Comparison of ENCODE assay signal across 22 mouse cellular contexts in genomic region chr10:118093728-118094127, GRCm38 (mm10). TPM values are rescaled to one million over a fixed set of nuclear protein-coding genes. Genes with fewer than 3 reads are reported as not detected.
DNase-seq lines count a peak whose midpoint lies in the region; ATAC-seq and TF ChIP-seq lines count a peak whose summit lies in the region.
"Had no signal": no experiment of that assay in that cellular context is flagged by ENCODE, and none has a peak within 500 bp of the region (broad histone marks: within the 10 kb centered on the region; RNA-seq: fewer than 3 reads in every experiment).

No protein-coding gene starts in this region.

- TF ChIP-seq POLR2A in CH12.LX (IDR thresholded peaks at IDR 0.05; ENCODE audit: low read depth, low read length), result no peak

- no peak for TF ChIP-seq CTCF in CH12.LX (conservative IDR thresholded peaks at IDR 0.05 in 1 of 2, IDR thresholded peaks at IDR 0.05 in 1 of 2; ENCODE audit: low read depth in 2 of 2, low read length in 2 of 2)

- no peak for ATAC-seq in kidney, embryonic 15.5 days (replicated peaks; ENCODE audit: low FRiP score)
- ATAC-seq: hindbrain, postnatal 0 days; liver, embryonic 12.5 days had no signal

- no peaks in the 10 kb centered on the region for H3K79me2 ChIP-seq in CH12.LX (replicated peaks; ENCODE audit: control insufficient read depth, extremely low read depth, insufficient read depth, poor library complexity, severe bottlenecking)

- dilution Hi-C loops in CH12.LX (cut with MboI; ENCODE audit: extremely low pct_ligation_motif_present, extremely low pct_unique_long_range_greater_than_20kb, low sequenced_read_pairs), result no loop called here

- H3K9me3 ChIP-seq in kidney, embryonic 15.5 days (replicated peaks), result no peaks in the 10 kb centered on the region
- H3K9me3 ChIP-seq in CH12.LX (replicated peaks; ENCODE audit: low read length), result peaks cover 9% of the 10 kb centered on the region
- H3K9me3 ChIP-seq: forebrain, embryonic 12.5 days; limb, embryonic 10.5 days; liver, embryonic 12.5 days; neural tube, embryonic 13.5 days had no signal

- no peaks in the 10 kb centered on the region for H3K27me3 ChIP-seq in kidney, embryonic 15.5 days
- no peaks in the 10 kb centered on the region for H3K27me3 ChIP-seq in CH12.LX (replicated peaks)
- H3K27me3 ChIP-seq: forebrain, embryonic 12.5 days; heart, embryonic 12.5 days; liver, embryonic 12.5 days; neural tube, embryonic 13.5 days had no signal

- H3K4me3 ChIP-seq in kidney, embryonic 15.5 days (replicated peaks), result no peak overlapping the region
- no peak overlapping the region for H3K4me3 ChIP-seq in CH12.LX (replicated peaks in 1 of 3; ENCODE audit: low read depth in 2 of 3, low read length in 2 of 3, poor library complexity in 1 of 3)
- H3K4me3 ChIP-seq: forebrain, embryonic 12.5 days; heart, embryonic 12.5 days; limb, embryonic 10.5 days; liver, embryonic 12.5 days; neural tube, embryonic 13.5 days had no signal

- WGBS in kidney, embryonic 15.5 days, result 25% methylated on average over 9 of the region's 9 CpGs

- H3K36me3 ChIP-seq in kidney, embryonic 15.5 days, result no peaks in the 10 kb centered on the region
- H3K36me3 ChIP-seq in CH12.LX (replicated peaks in 1 of 2; ENCODE audit: control insufficient read depth in 1 of 2, insufficient read depth in 1 of 2, low read length in 1 of 2), result no peaks in the 10 kb centered on the region
- H3K36me3 ChIP-seq: forebrain, embryonic 12.5 days; G1E; heart, embryonic 12.5 days; limb, embryonic 10.5 days; liver, embryonic 12.5 days; neural tube, embryonic 13.5 days had no signal

- DNase-seq in kidney, postnatal 25 days, result no peak
- DNase-seq in lung, postnatal 10 days, result peak; percentile 33
- no peak for DNase-seq in lung, postnatal 25 days (ENCODE audit: low spot score)
- no peak for DNase-seq in CH12.LX (ENCODE audit: extremely low read depth)
- peak; percentile 40 for DNase-seq in thymus, postnatal 14 days
- no peak for DNase-seq in liver
- DNase-seq in cerebellum, adult 11 months, result no peak
- DNase-seq: cerebellum, postnatal 14 days; gastrocnemius, postnatal 36 days; heart, postnatal 36 days; layer of hippocampus, postnatal 36 days; spleen, adult 18-20 months had no signal

- H3K27ac ChIP-seq in kidney, embryonic 15.5 days, result no peak overlapping the region
- H3K27ac ChIP-seq in CH12.LX (ENCODE audit: insufficient read depth, low read depth), result no peak overlapping the region
- H3K27ac ChIP-seq: forebrain, embryonic 12.5 days; hindbrain, postnatal 0 days; limb, embryonic 10.5 days; liver, embryonic 12.5 days; neural tube, embryonic 13.5 days; stomach, postnatal 0 days had no signal

- in situ Hi-C loops in CH12.LX (cut with MboI; ENCODE audit: low pct_ligation_motif_present, low pct_unique_long_range_greater_than_20kb, low sequenced_read_pairs), result no loop called here

- no peak overlapping the region for H3K9ac ChIP-seq in kidney, embryonic 15.5 days
- no peak overlapping the region for H3K9ac ChIP-seq in CH12.LX (ENCODE audit: insufficient read depth, low read depth)
- H3K9ac ChIP-seq: forebrain, embryonic 12.5 days; heart, embryonic 12.5 days; liver, embryonic 12.5 days; neural tube, embryonic 13.5 days had no signal

- 0 out of 2 replicates have a peak, but pooled peaks have one; percentile 12 for TF ChIP-seq EP300 in CH12.LX (IDR thresholded peaks at IDR 0.05; ENCODE audit: low read length)

- peaks cover 9% of the 10 kb centered on the region; the same call in 1 of the 2 replicates for H3K4me1 ChIP-seq in kidney, embryonic 15.5 days
- H3K4me1 ChIP-seq in CH12.LX (ENCODE audit: control insufficient read depth in 1 of 2, insufficient read depth in 2 of 2), result peaks cover 15 to 49% of the 10 kb centered on the region in 2 experiments

- no peak for TF ChIP-seq RAD21 in CH12.LX (IDR thresholded peaks at IDR 0.05; ENCODE audit: low read depth, low read length)

- 0 out of 2 replicates have a peak overlapping the region, but pooled peaks have one; percentile 16 for H3K4me2 ChIP-seq in kidney, embryonic 15.5 days
- H3K4me2 ChIP-seq in CH12.LX (ENCODE audit: insufficient read depth, low read depth, poor library complexity, severe bottlenecking), result peak overlapping the region; percentile 67
- H3K4me2 ChIP-seq: forebrain, embryonic 12.5 days; heart, embryonic 12.5 days; liver, embryonic 12.5 days; midbrain, embryonic 11.5 days; neural tube, embryonic 13.5 days had no signal

TF ChIP-seq in CH12.LX, 34 proteins besides CTCF, POLR2A, EP300 and RAD21:
- TF ChIP-seq JUN (IDR thresholded peaks at IDR 0.05; ENCODE audit: insufficient read depth, low read depth, low read length), result no peak
- TF ChIP-seq ELF1 (IDR thresholded peaks at IDR 0.05; ENCODE audit: low read depth, low read length), result 0 out of 2 replicates have a peak, but pooled peaks have one; percentile 23
- peak; percentile 58 for TF ChIP-seq IRF4 (IDR thresholded peaks at IDR 0.05; ENCODE audit: low read depth, low read length)
- no peak for TF ChIP-seq ZNF384 (IDR thresholded peaks at IDR 0.05; ENCODE audit: low read depth, low read length)
- TF ChIP-seq BHLHE40 (IDR thresholded peaks at IDR 0.05; ENCODE audit: low read depth, low read length), result no peak
- peak; percentile 22; the same call in 1 of the 2 replicates for TF ChIP-seq CHD2 (IDR thresholded peaks at IDR 0.05; ENCODE audit: low read length)
- TF ChIP-seq NELFE (IDR thresholded peaks at IDR 0.05; ENCODE audit: low read depth, low read length), result no peak

RNA-seq across cellular contexts. Expression of gene Mdm1, which starts 47.9 kb away (rescaled TPM):
- polyA plus RNA-seq in kidney, embryonic 15.5 days (2015; fragmentation: Nextera tagmentation; extraction: Ambion mirVana), result 29.3 and 29.8 TPM in 2 replicates
- 6.8 and 7.7 TPM in 2 replicates for total RNA-seq in CH12.LX (2012; rRNA removed)
- total RNA-seq in CH12.LX (2014; rRNA removed), result 10.4 and 12.6 TPM in 2 replicates
- 9.7 and 10.8 TPM in 2 replicates for polyA plus RNA-seq in CH12.LX (2012; ENCODE audit: insufficient read length, low read depth)

Comparison
In these comparisons a context has a peak if more than half of its experiments do, and no peak if none do; other contexts are left out.
1. DNase-seq: peak in lung, postnatal 10 days (single experiment) and thymus, postnatal 14 days (single experiment); none in kidney, postnatal 25 days (0 of 2), lung, postnatal 25 days (single experiment), CH12.LX (single experiment), liver (single experiment) and cerebellum, adult 11 months (single experiment).